Comparison of ENCODE assay signal across 9 mouse cellular contexts in the genomic region with DNA sequence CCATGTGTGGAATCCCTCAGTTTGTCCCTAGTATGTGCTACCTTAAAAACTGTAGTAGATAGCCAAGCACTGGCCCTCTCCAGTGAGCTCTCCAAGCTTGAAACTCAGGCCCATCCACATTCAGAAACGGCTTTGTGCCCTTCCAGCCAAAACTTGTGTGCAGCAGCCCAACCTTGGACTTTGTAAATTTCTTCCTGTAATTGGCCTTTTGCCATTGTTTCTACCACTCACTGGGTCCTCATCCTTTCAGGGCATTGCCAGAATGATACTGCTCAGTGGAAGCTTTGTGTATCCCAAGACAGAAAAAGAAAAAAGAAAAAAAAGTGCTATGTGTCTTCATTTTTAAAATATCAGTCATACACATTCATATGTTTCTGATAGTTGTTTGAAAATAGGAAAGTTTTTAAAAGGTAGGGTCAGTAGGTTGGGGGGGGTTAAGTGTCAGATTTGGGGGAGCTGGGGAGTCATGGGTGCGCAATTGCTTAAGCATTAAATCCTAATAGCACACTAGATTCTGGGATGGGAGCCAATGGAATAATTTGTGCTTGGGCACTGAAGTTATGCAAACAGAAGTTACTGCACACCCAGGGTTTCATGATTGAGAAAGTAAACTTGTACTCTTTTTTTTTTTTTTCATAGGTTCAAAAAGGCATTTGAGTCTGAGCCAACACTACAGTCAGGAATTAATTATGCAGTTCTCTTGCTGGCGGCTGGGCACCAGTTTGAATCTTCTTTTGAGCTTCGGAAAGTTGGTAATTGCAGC.
DNase-seq lines count a peak whose midpoint lies in the region; ATAC-seq and TF ChIP-seq lines count a peak whose summit lies in the region.
"Had no signal": no experiment of that assay in that cellular context is flagged by ENCODE, and none has a peak within 500 bp of the region (broad histone marks: within the 10 kb centered on the region; RNA-seq: fewer than 3 reads in every experiment).

No protein-coding gene starts in this region.

- ATAC-seq in embryonic facial prominence, embryonic 14.5 days (ENCODE audit: low read depth), result no peak
- ATAC-seq in liver, embryonic 13.5 days (ENCODE audit: low read depth), result no peak
- no peak for ATAC-seq in liver, embryonic 11.5 days (replicated peaks; ENCODE audit: low FRiP score)
- ATAC-seq in kidney, postnatal 0 days (replicated peaks; ENCODE audit: low FRiP score, low read depth), result peak; percentile 71; the same call in 1 of the 2 replicates
- ATAC-seq in erythroblast, adult 5-6 weeks (replicated peaks; ENCODE audit: low FRiP score, poor library complexity, severe bottlenecking), result no peak

- no peak overlapping the region for H3K27ac ChIP-seq in embryonic facial prominence, embryonic 14.5 days (replicated peaks; ENCODE audit: low read depth, low read length)
- no peak overlapping the region for H3K27ac ChIP-seq in embryonic facial prominence, embryonic 10.5 days (replicated peaks)
- H3K27ac ChIP-seq in liver, embryonic 13.5 days, result peak overlapping the region; percentile 5; the same call in 1 of the 2 replicates
- H3K27ac ChIP-seq in liver, embryonic 11.5 days (ENCODE audit: low read depth, low read length), result no peak overlapping the region
- peak overlapping the region; percentile 66 for H3K27ac ChIP-seq in kidney, postnatal 0 days
- H3K27ac ChIP-seq: macrophage had no signal

- H3K27me3 ChIP-seq in embryonic facial prominence, embryonic 14.5 days (replicated peaks; ENCODE audit: control insufficient read depth, insufficient read depth, low read length), result no peaks in the 10 kb centered on the region
- no peaks in the 10 kb centered on the region for H3K27me3 ChIP-seq in embryonic facial prominence, embryonic 10.5 days (replicated peaks; ENCODE audit: low read depth, poor library complexity, severe bottlenecking)
- no peaks in the 10 kb centered on the region for H3K27me3 ChIP-seq in liver, embryonic 13.5 days
- no peaks in the 10 kb centered on the region for H3K27me3 ChIP-seq in liver, embryonic 11.5 days (replicated peaks; ENCODE audit: control insufficient read depth, insufficient read depth, low read length)
- H3K27me3 ChIP-seq in kidney, postnatal 0 days (ENCODE audit: insufficient read depth, low read length), result no peaks in the 10 kb centered on the region

- H3K4me1 ChIP-seq in embryonic facial prominence, embryonic 14.5 days (ENCODE audit: control insufficient read depth, insufficient read depth, low read length), result peaks cover 5% of the 10 kb centered on the region; the same call in 1 of the 2 replicates
- no peaks in the 10 kb centered on the region for H3K4me1 ChIP-seq in embryonic facial prominence, embryonic 10.5 days
- no peaks in the 10 kb centered on the region for H3K4me1 ChIP-seq in liver, embryonic 13.5 days (replicated peaks)
- H3K4me1 ChIP-seq in liver, embryonic 11.5 days (replicated peaks; ENCODE audit: control insufficient read depth, insufficient read depth, low read length), result no peaks in the 10 kb centered on the region
- H3K4me1 ChIP-seq in kidney, postnatal 0 days (replicated peaks; ENCODE audit: insufficient read depth, low read length), result no peaks in the 10 kb centered on the region

- no peak overlapping the region for H3K4me2 ChIP-seq in embryonic facial prominence, embryonic 14.5 days (ENCODE audit: low read depth, low read length)
- no peak overlapping the region for H3K4me2 ChIP-seq in liver, embryonic 13.5 days
- no peak overlapping the region for H3K4me2 ChIP-seq in liver, embryonic 11.5 days
- H3K4me2 ChIP-seq in kidney, postnatal 0 days (ENCODE audit: low read length), result no peak overlapping the region

- peak; percentile 90 for DNase-seq in embryonic facial prominence, embryonic 14.5 days (ENCODE audit: low spot score)
- no peak for DNase-seq in embryonic facial prominence, embryonic 10.5 days (ENCODE audit: low spot score)
- no peak for DNase-seq in liver, embryonic 13.5 days
- DNase-seq in liver, embryonic 11.5 days (ENCODE audit: low spot score), result no peak
- peak; percentile 67 for DNase-seq in kidney, postnatal 0 days (ENCODE audit: low spot score)
- peak; percentile 72 for DNase-seq in skeletal muscle tissue, adult 2 months (ENCODE audit: low read depth, low spot score)
- DNase-seq in natural killer cell, adult 2 months (ENCODE audit: low spot score in 2 of 2), result no peak

- no peak overlapping the region for H3K4me3 ChIP-seq in embryonic facial prominence, embryonic 14.5 days (ENCODE audit: low read depth, low read length)
- no peak overlapping the region for H3K4me3 ChIP-seq in embryonic facial prominence, embryonic 10.5 days
- no peak overlapping the region for H3K4me3 ChIP-seq in liver, embryonic 13.5 days (replicated peaks)
- no peak overlapping the region for H3K4me3 ChIP-seq in liver, embryonic 11.5 days (ENCODE audit: low read depth, low read length)
- no peak overlapping the region for H3K4me3 ChIP-seq in kidney, postnatal 0 days (replicated peaks; ENCODE audit: low read depth, low read length)

- 38% methylated on average over 4 of the region's 4 CpGs for WGBS in embryonic facial prominence, embryonic 14.5 days
- 85% methylated on average over 4 of the region's 4 CpGs for WGBS in embryonic facial prominence, embryonic 10.5 days
- WGBS in liver, embryonic 13.5 days (ENCODE audit: insufficient replicate concordance), result 55% methylated on average over 4 of the region's 4 CpGs
- 81% methylated on average over 4 of the region's 4 CpGs for WGBS in liver, embryonic 11.5 days
- 35% methylated on average over 4 of the region's 4 CpGs for WGBS in kidney, postnatal 0 days

- no peak overlapping the region for H3K9ac ChIP-seq in embryonic facial prominence, embryonic 14.5 days (ENCODE audit: low read depth, low read length)
- no peak overlapping the region for H3K9ac ChIP-seq in liver, embryonic 13.5 days
- H3K9ac ChIP-seq in liver, embryonic 11.5 days (ENCODE audit: low read depth, low read length), result no peak overlapping the region
- H3K9ac ChIP-seq in kidney, postnatal 0 days (ENCODE audit: low read depth, low read length), result no peak overlapping the region

- TF ChIP-seq CTCF in kidney, postnatal 0 days (IDR thresholded peaks at IDR 0.05; ENCODE audit: low read depth), result no peak

- no peaks in the 10 kb centered on the region for H3K9me3 ChIP-seq in embryonic facial prominence, embryonic 14.5 days (ENCODE audit: control insufficient read depth, low read length)
- no peaks in the 10 kb centered on the region for H3K9me3 ChIP-seq in embryonic facial prominence, embryonic 10.5 days
- no peaks in the 10 kb centered on the region for H3K9me3 ChIP-seq in liver, embryonic 13.5 days (replicated peaks)
- no peaks in the 10 kb centered on the region for H3K9me3 ChIP-seq in liver, embryonic 11.5 days (ENCODE audit: control insufficient read depth, low read length)
- no peaks in the 10 kb centered on the region for H3K9me3 ChIP-seq in kidney, postnatal 0 days (replicated peaks; ENCODE audit: low read length)

- H3K36me3 ChIP-seq in embryonic facial prominence, embryonic 14.5 days (ENCODE audit: control insufficient read depth, insufficient read depth, low read length), result no peaks in the 10 kb centered on the region
- no peaks in the 10 kb centered on the region for H3K36me3 ChIP-seq in embryonic facial prominence, embryonic 10.5 days (replicated peaks)
- no peaks in the 10 kb centered on the region for H3K36me3 ChIP-seq in liver, embryonic 13.5 days
- no peaks in the 10 kb centered on the region for H3K36me3 ChIP-seq in liver, embryonic 11.5 days (ENCODE audit: control insufficient read depth, insufficient read depth, low read length)
- no peaks in the 10 kb centered on the region for H3K36me3 ChIP-seq in kidney, postnatal 0 days (ENCODE audit: insufficient read depth, low read length)

Comparison
In these comparisons a context has a peak if more than half of its experiments do, and no peak if none do; other contexts are left out.
1. DNase-seq: peak in embryonic facial prominence, embryonic 14.5 days (single experiment), kidney, postnatal 0 days (single experiment) and skeletal muscle tissue, adult 2 months (single experiment); none in embryonic facial prominence, embryonic 10.5 days (single experiment), liver, embryonic 13.5 days (single experiment), liver, embryonic 11.5 days (single experiment) and natural killer cell, adult 2 months (0 of 2).
2. H3K27ac ChIP-seq: peak in liver, embryonic 13.5 days (single experiment) and kidney, postnatal 0 days (single experiment); none in embryonic facial prominence, embryonic 14.5 days (single experiment), embryonic facial prominence, embryonic 10.5 days (single experiment) and liver, embryonic 11.5 days (single experiment).